Mouse (Mus musculus): Measurements from ENCODE around the gene Vmn1r39. TPM values are rescaled to one million over a fixed set of nuclear protein-coding genes. Genes with fewer than 3 reads are reported as not detected.
"Not testable (repeated sequence)": the region's sequence is repeated elsewhere in the genome, so short reads cannot be mapped to it uniquely, and the experiment has no call there.

Gene Vmn1r39
- polyA plus RNA-seq (2015; fragmentation: Nextera tagmentation; extraction: Ambion mirVana) = not detected in 2 replicates

GRCm38 (mm10) chr6:66810509-66810908 lies at the start of gene Vmn1r39:
Gene Vmn1r39, minus strand, starts transcription at chr6:66810609.
- H3K4me1 ChIP-seq (ENCODE audit: control insufficient read depth, insufficient read depth, low read length) = no peaks in the 10 kb centered on the region
- no peak within 1 kb of the TSS for H3K27ac ChIP-seq (ENCODE audit: low read length)
- no peak within 1 kb of the TSS for H3K9ac ChIP-seq (ENCODE audit: low read length)
- H3K36me3 ChIP-seq (ENCODE audit: control insufficient read depth, insufficient read depth, low read length) = no peaks in the 10 kb centered on the region
- 87% methylated on average over 2 of the region's 2 CpGs for WGBS
- no peaks in the 10 kb centered on the region for H3K27me3 ChIP-seq (ENCODE audit: control insufficient read depth, insufficient read depth, low read length)
- H3K9me3 ChIP-seq (replicated peaks; ENCODE audit: control insufficient read depth, low read length) = no peaks in the 10 kb centered on the region
- no peak for ATAC-seq (ENCODE audit: insufficient read depth, low FRiP score)
- no peak within 1 kb of the TSS for H3K4me3 ChIP-seq (replicated peaks; ENCODE audit: low read length)
- H3K4me2 ChIP-seq (ENCODE audit: low read depth, low read length) = no peak within 1 kb of the TSS

DNA sequence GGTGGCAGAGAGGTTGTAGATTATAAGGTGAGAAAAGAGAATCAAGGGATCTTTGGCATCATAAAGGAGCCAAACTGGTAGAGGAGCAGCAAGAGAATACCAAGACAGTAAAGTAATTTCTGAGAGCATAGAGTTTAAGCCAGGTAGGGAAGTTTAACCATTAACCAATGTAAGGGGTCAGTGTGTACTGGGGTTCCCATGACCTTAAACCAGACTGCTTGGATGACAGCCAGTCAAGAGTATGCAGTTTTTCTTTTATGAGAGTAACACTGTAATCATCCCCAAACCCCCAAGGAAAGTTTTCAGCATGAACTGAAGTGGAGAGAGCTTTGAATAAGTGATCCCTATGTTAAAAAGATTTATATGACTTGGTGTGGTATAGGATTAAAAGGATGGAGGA lies 49.0 kb upstream of the Vmn1r39 start:
- ATAC-seq (ENCODE audit: insufficient read depth, low FRiP score) = no peak
- H3K4me3 ChIP-seq (replicated peaks; ENCODE audit: low read length) = no peak overlapping the region
- no peak overlapping the region for H3K9ac ChIP-seq (ENCODE audit: low read length)
- no peaks in the 10 kb centered on the region for H3K9me3 ChIP-seq (replicated peaks; ENCODE audit: control insufficient read depth, low read length)
- no peaks in the 10 kb centered on the region for H3K36me3 ChIP-seq (ENCODE audit: control insufficient read depth, insufficient read depth, low read length)
- no peak overlapping the region for H3K27ac ChIP-seq (ENCODE audit: low read length)
- no peak overlapping the region for H3K4me2 ChIP-seq (ENCODE audit: low read depth, low read length)
- H3K4me1 ChIP-seq (ENCODE audit: control insufficient read depth, insufficient read depth, low read length) = no peaks in the 10 kb centered on the region
- no peaks in the 10 kb centered on the region for H3K27me3 ChIP-seq (ENCODE audit: control insufficient read depth, insufficient read depth, low read length)

DNA sequence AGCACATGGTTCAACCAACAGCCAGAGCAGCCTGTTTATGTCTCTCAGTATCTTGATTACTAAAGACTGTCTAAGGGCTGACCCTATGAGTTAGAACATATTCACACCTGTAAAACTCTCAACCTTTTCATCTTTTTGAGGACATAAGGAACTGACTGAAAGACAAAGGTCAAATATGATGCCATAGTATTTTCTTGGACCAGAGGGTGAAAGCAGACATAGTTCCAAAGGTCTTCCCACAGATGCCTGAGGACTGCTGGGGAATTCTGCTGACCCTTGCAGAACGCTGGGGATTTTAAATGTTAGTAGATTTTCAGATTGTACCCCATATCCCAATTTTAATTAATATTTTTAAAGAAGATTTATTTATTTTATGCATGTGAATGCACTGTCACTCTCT lies 47.9 kb upstream of the Vmn1r39 start:
- H3K4me2 ChIP-seq (ENCODE audit: low read depth, low read length) = no peak overlapping the region
- H3K4me1 ChIP-seq (ENCODE audit: control insufficient read depth, insufficient read depth, low read length) = no peaks in the 10 kb centered on the region
- H3K27me3 ChIP-seq (ENCODE audit: control insufficient read depth, insufficient read depth, low read length) = no peaks in the 10 kb centered on the region
- H3K4me3 ChIP-seq (replicated peaks; ENCODE audit: low read length) = no peak overlapping the region
- WGBS = 77% methylated on average over 1 of the region's 1 CpGs
- no peaks in the 10 kb centered on the region for H3K36me3 ChIP-seq (ENCODE audit: control insufficient read depth, insufficient read depth, low read length)
- ATAC-seq (ENCODE audit: insufficient read depth, low FRiP score) = no peak
- H3K27ac ChIP-seq (ENCODE audit: low read length) = no peak overlapping the region
- H3K9me3 ChIP-seq (replicated peaks; ENCODE audit: control insufficient read depth, low read length) = no peaks in the 10 kb centered on the region
- H3K9ac ChIP-seq (ENCODE audit: low read length) = no peak overlapping the region

- Histone ChIP-seq H3K27ac (ENCODE audit: low read length) (no peak overlapping the region), H3K36me3 (ENCODE audit: control insufficient read depth, insufficient read depth, low read length) (no peaks in the 10 kb centered on the region), H3K4me2 (ENCODE audit: low read depth, low read length) (no peak overlapping the region), H3K4me1 (ENCODE audit: control insufficient read depth, insufficient read depth, low read length) (no peaks in the 10 kb centered on the region), H3K9ac (ENCODE audit: low read length) (no peak overlapping the region), H3K4me3 (replicated peaks; ENCODE audit: low read length) (no peak overlapping the region), H3K9me3 (replicated peaks; ENCODE audit: control insufficient read depth, low read length) (no peaks in the 10 kb centered on the region), H3K27me3 (ENCODE audit: control insufficient read depth, insufficient read depth, low read length) (no peaks in the 10 kb centered on the region)
- no peak for ATAC-seq (ENCODE audit: insufficient read depth, low FRiP score)
These were observed 45.8 kb upstream of the Vmn1r39 start for GRCm38 (mm10) chr6:66856236-66856635.

- Histone ChIP-seq H3K4me3 (replicated peaks; ENCODE audit: low read length) (no peak overlapping the region), H3K9ac (ENCODE audit: low read length) (no peak overlapping the region), H3K27me3 (ENCODE audit: control insufficient read depth, insufficient read depth, low read length) (no peaks in the 10 kb centered on the region), H3K9me3 (replicated peaks; ENCODE audit: control insufficient read depth, low read length) (no peaks in the 10 kb centered on the region), H3K4me1 (ENCODE audit: control insufficient read depth, insufficient read depth, low read length) (no peaks in the 10 kb centered on the region), H3K4me2 (ENCODE audit: low read depth, low read length) (no peak overlapping the region), H3K36me3 (ENCODE audit: control insufficient read depth, insufficient read depth, low read length) (no peaks in the 10 kb centered on the region), H3K27ac (ENCODE audit: low read length) (no peak overlapping the region)
- ATAC-seq (ENCODE audit: insufficient read depth, low FRiP score) = no peak
- WGBS = 15% methylated on average over 4 of the region's 4 CpGs
These were observed 38.5 kb upstream of the Vmn1r39 start for GRCm38 (mm10) chr6:66848936-66849335.

DNA sequence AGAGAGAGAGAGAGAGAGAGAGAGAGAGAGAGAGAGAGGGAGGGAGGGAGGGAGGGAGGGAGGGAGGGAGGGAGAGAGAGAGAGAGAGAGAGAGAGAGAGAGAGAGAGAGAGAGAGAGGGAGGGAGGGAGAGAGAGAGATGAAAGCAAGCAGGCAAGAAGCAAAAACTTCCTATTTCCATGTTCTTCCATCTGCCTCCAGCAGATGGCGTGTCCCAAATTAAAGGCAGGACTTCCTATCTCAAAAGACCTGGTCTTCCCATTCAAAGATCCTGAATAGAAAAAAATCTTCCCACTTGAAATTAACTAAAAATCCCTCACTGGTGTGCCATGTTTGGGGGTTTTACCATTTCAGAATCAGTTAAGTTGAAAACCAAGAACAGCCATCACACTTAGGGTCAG lies 30.2 kb upstream of the Vmn1r39 start:
- ATAC-seq (ENCODE audit: insufficient read depth, low FRiP score); H3K27me3 ChIP-seq (ENCODE audit: control insufficient read depth, insufficient read depth, low read length); H3K36me3 ChIP-seq (ENCODE audit: control insufficient read depth, insufficient read depth, low read length); H3K4me1 ChIP-seq (ENCODE audit: control insufficient read depth, insufficient read depth, low read length); H3K9me3 ChIP-seq (replicated peaks; ENCODE audit: control insufficient read depth, low read length); H3K4me2 ChIP-seq (ENCODE audit: low read depth, low read length); H3K9ac ChIP-seq (ENCODE audit: low read length); H3K4me3 ChIP-seq (replicated peaks; ENCODE audit: low read length); H3K27ac ChIP-seq (ENCODE audit: low read length): not testable (repeated sequence)
- WGBS = 9% methylated on average over 1 of the region's 1 CpGs

DNA sequence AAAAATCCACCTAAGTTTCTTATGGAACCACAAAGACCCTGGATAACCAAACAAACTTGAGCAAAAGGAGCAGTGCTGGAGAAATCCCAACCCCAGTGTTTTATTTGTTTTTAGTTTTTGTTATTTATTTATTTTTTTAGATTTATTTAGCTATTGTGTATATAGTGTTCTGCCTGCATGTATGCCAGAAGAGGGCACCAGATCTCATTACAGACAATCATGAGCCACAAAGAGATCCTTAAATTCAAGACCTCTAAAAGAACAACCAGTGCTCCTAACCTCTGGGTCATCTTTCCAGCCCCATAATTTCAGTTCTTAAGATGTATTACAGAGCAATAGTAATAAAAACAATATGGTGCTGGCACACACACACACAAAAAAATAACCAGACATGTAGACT lies 26.5 kb upstream of the Vmn1r39 start:
- Histone ChIP-seq H3K27me3 (ENCODE audit: control insufficient read depth, insufficient read depth, low read length) (no peaks in the 10 kb centered on the region), H3K4me3 (replicated peaks; ENCODE audit: low read length) (no peak overlapping the region), H3K9me3 (replicated peaks; ENCODE audit: control insufficient read depth, low read length) (no peaks in the 10 kb centered on the region), H3K36me3 (ENCODE audit: control insufficient read depth, insufficient read depth, low read length) (no peaks in the 10 kb centered on the region), H3K9ac (ENCODE audit: low read length) (no peak overlapping the region), H3K4me2 (ENCODE audit: low read depth, low read length) (no peak overlapping the region), H3K27ac (ENCODE audit: low read length) (no peak overlapping the region), H3K4me1 (ENCODE audit: control insufficient read depth, insufficient read depth, low read length) (no peaks in the 10 kb centered on the region)
- no peak for ATAC-seq (ENCODE audit: insufficient read depth, low FRiP score)

- Histone ChIP-seq H3K36me3 (ENCODE audit: control insufficient read depth, insufficient read depth, low read length) (no peaks in the 10 kb centered on the region), H3K4me3 (replicated peaks; ENCODE audit: low read length) (no peak overlapping the region), H3K4me2 (ENCODE audit: low read depth, low read length) (no peak overlapping the region), H3K9me3 (replicated peaks; ENCODE audit: control insufficient read depth, low read length) (no peaks in the 10 kb centered on the region), H3K27ac (ENCODE audit: low read length) (no peak overlapping the region), H3K4me1 (ENCODE audit: control insufficient read depth, insufficient read depth, low read length) (no peaks in the 10 kb centered on the region), H3K9ac (ENCODE audit: low read length) (no peak overlapping the region), H3K27me3 (ENCODE audit: control insufficient read depth, insufficient read depth, low read length) (no peaks in the 10 kb centered on the region)
- ATAC-seq (ENCODE audit: insufficient read depth, low FRiP score) = no peak
- whole genome bisulfite sequencing = 56% methylated on average over 1 of the region's 1 CpGs
These were observed 4.1 kb downstream of the Vmn1r39 start for GRCm38 (mm10) chr6:66806311-66806710.

- Histone ChIP-seq H3K4me1 (ENCODE audit: control insufficient read depth, insufficient read depth, low read length) (no peaks in the 10 kb centered on the region), H3K36me3 (ENCODE audit: control insufficient read depth, insufficient read depth, low read length) (no peaks in the 10 kb centered on the region), H3K4me2 (ENCODE audit: low read depth, low read length) (no peak overlapping the region), H3K9ac (ENCODE audit: low read length) (no peak overlapping the region), H3K27me3 (ENCODE audit: control insufficient read depth, insufficient read depth, low read length) (no peaks in the 10 kb centered on the region), H3K27ac (ENCODE audit: low read length) (no peak overlapping the region), H3K9me3 (replicated peaks; ENCODE audit: control insufficient read depth, low read length) (no peaks in the 10 kb centered on the region), H3K4me3 (replicated peaks; ENCODE audit: low read length) (no peak overlapping the region)
- 88% methylated on average over 3 of the region's 3 CpGs for WGBS
- no peak for ATAC-seq (ENCODE audit: insufficient read depth, low FRiP score)
These were observed 4.7 kb downstream of the Vmn1r39 start for GRCm38 (mm10) chr6:66805713-66806112.

DNA sequence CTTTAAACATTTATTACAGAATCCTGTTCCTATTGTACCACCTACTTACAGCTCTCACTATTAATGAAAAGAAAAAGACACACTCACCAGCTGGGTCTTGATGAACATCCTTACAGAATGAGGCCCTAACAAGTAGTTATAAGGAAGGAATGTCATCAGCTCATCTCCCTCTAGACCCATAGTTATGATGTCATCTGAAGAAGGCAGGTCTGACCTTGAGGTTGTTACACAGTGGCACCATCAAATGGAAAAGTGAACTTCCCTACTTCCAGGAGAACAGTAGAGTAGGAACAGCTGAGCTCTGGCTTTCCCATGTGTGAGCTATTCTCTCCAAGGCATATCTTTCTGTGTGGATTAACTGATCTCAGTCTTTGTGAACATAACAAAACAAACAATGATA lies 27.9 kb downstream of the Vmn1r39 start, which contains the start of gene Vmn1r38:
TSS of gene Vmn1r38 (minus strand) at position 101 of the 400 bp plus-strand sequence.
- H3K4me3 ChIP-seq (replicated peaks; ENCODE audit: low read length); ATAC-seq (ENCODE audit: insufficient read depth, low FRiP score); H3K4me2 ChIP-seq (ENCODE audit: low read depth, low read length); H3K9ac ChIP-seq (ENCODE audit: low read length); H3K9me3 ChIP-seq (replicated peaks; ENCODE audit: control insufficient read depth, low read length); H3K36me3 ChIP-seq (ENCODE audit: control insufficient read depth, insufficient read depth, low read length); H3K27me3 ChIP-seq (ENCODE audit: control insufficient read depth, insufficient read depth, low read length); H3K4me1 ChIP-seq (ENCODE audit: control insufficient read depth, insufficient read depth, low read length); H3K27ac ChIP-seq (ENCODE audit: low read length): not testable (repeated sequence)

Data from stomach, embryonic 16.5 days (tissue).